Mouse (Mus musculus) kidney, adult 10 weeks (tissue): ENCODE data around the gene Tspyl2. TPM values are rescaled to one million over a fixed set of nuclear protein-coding genes. Genes with fewer than 3 reads are reported as not detected.

Experiments used
- polyA plus RNA-seq: library from polyadenylated mRNA; stranded (reverse); fragments of 350-450 nt; fragmentation: Illumina TruSeq; extraction: RNeasy Lipid Tissue Mini Kit (QIAGEN cat#74804); gene quantifications from one replicate; pipeline ENCODE4 v1.2.3, GENCODE M21; 2014; ENCODE audit warnings: low read depth, low replicate concordance

Gene Tspyl2
- 11.2 TPM for polyA plus RNA-seq

GRCm38 (mm10) chrX:152342358-152342901 lies at the start of gene Tspyl2:
Gene Tspyl2 (minus strand): TSS chrX:152342425.

GRCm38 (mm10) chrX:152368397-152369273 lies 26.4 kb upstream of the Tspyl2 start, which contains the start of gene Gpr173:
Gene Gpr173 (minus strand): TSS chrX:152368704.

GRCm38 (mm10) chrX:152326996-152327688 lies 15.1 kb downstream of the Tspyl2 start, which contains the start of gene Kantr:
Gene Kantr (minus strand): TSS chrX:152327495.

Other genes starting within 250 kb of the Tspyl2 start
- gene Iqsec2, start 198.2 kb downstream of the Tspyl2 start, polyA plus RNA-seq = 7.4 TPM
- 8.5 TPM for gene Kdm5c, start 109.4 kb downstream of the Tspyl2 start, polyA plus RNA-seq
- 16.6 TPM for gene Kantr, start 14.9 kb downstream of the Tspyl2 start, polyA plus RNA-seq
- 1.3 TPM for gene Gpr173, start 26.3 kb upstream of the Tspyl2 start, polyA plus RNA-seq
- not detected for gene Cldn34a, start 220.9 kb upstream of the Tspyl2 start, polyA plus RNA-seq